Mouse (Mus musculus) neutrophil, adult 65 days (primary cell): ENCODE results near the gene Wrnip1. TPM values are rescaled to one million over a fixed set of nuclear protein-coding genes. Genes with fewer than 3 reads are reported as not detected.

Source experiments
- total RNA-seq: library from RNA; stranded (reverse); gene quantifications from 2 replicates; pipeline ENCODE4 v1.2.4, GENCODE M21; 2023

Gene Wrnip1
- total RNA-seq, result 8.7 and 9.3 TPM in 2 replicates

DNA sequence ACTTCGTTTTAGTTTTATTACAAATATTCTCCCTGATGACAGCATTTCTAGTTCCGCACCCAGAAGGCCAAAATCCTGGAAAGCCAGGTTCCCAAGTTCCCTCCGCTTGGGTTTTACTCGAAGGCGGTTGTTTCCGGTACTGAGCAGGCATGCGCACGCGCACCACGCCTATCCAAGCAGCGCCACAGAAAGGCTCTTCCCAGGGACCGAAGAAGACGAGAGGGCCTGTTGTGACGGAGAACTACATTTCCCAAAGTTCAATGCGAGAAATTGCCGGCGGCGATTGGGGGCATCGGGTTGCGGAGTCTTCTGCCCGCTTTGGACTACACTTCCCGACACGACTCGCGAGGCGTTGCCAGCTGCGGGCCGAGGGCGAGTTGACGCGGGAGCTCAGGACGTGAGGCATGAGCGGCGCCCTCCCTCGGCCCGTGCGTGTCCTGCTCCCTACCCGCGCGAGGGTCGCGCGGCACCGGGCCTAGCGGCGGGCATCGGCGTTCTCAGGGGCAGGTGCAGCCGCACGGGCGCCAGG, at the start of gene Wrnip1:
Gene Wrnip1 (plus strand): TSS at position 346 of the 529 bp plus-strand sequence.

DNA sequence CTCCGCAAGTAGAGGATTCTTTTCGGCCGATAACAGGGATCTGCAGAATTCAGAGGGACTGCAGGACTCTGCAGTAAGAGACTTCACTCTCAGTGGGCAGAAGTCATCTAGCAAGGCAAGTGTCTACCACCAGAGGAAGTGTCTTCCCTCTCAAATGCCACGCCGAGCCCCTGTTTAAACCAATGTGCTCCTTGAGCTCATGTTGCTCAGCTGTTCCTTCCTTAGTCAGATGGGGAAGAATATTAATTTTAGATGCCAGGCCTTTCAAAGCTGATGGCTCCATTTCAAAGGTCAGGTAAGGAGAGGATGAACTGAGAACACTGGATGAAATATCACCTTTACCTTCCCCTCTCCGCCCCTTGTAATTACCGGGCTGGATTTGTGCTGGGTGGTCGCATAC, 18.0 kb upstream of the Wrnip1 start, which contains the start of gene Mylk4:
Gene Mylk4 (minus strand): TSS at position 139 of the 400 bp plus-strand sequence.

DNA sequence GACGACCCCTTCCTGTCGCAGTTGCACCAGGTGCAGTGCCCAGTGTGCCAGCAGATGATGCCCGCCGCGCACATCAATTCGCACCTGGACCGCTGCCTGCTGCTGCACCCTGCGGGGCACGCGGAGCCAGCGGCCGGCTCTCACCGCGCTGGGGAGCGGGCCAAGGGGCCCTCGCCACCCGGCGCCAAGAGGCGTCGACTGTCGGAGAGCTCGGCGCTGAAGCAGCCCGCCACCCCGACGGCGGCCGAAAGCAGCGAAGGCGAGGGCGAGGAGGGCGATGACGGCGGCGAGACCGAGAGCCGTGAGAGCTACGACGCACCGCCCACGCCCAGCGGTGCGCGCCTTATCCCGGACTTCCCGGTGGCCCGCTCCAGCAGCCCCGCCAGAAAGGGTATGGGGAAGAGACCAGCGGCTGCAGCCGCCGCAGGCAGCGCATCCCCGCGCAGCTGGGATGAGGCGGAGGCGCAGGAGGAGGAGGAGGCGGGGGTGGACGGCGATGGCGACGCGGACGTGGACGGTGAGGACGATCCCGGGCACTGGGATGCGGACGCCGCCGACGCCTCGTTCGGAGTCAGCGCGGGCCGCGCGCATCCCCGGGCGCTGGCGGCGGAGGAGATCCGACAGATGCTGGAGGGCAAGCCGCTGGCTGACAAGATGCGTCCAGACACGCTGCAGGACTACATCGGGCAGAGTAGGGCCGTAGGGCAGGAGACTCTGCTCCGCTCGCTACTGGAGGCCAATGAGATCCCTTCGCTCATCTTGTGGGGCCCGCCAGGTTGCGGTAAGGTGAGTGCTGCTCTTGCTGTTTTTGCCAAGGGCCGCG, 632 bp downstream of the Wrnip1 start, which contains the start of gene D930007J09Rik:
Gene D930007J09Rik (minus strand): TSS at position 591 of the 823 bp plus-strand sequence.

DNA sequence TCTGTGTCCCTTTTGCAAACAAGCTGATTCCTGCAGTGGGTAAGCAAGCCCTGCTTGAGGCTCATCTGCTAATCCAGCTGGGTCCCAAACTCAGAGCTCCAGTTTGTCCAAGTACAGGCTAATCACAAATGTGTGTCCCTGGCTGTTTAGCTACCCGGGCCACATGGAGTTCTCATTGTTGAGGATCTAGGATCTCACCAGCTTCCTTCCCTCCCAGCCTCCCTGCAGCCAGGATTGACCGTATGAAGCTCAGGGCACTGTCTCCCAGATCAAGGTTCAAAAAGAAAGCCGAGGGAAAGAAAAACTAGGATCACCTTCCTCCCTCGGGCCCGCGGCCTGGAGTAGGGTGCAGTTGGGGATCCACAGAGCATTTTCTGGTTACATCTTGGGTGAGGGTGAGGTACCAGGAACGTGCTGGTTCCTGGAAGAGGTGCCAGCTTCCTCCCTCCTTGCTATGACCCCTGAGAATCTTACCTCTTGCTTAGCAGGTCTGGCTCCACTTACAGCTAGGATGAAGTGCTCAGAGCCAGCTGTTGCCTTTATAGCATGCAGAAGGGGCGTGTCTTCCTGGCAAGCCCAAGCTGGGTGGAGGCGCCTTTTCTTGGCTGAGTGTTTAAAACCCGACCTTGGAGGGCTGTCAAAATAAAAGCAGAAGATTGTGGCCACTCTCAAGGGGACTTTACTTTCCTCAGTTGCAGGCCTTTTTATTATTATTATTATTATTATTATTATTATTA, 49.0 kb downstream of the Wrnip1 start, which contains the start of gene Serpinb1a:
Gene Serpinb1a (minus strand): TSS at position 518 of the 737 bp plus-strand sequence.

Other genes starting within 250 kb of the Wrnip1 start
- not detected in 2 replicates for gene Mylk4, start 18.1 kb upstream of the Wrnip1 start, total RNA-seq
- gene D930007J09Rik, start 811 bp downstream of the Wrnip1 start, total RNA-seq, result not detected in 2 replicates
- gene Serpinb1a, start 49.1 kb downstream of the Wrnip1 start, total RNA-seq, result 322 and 334 TPM in 2 replicates
- gene Serpinb1c, start 96.2 kb downstream of the Wrnip1 start, total RNA-seq, result not detected in 2 replicates
- not detected in 2 replicates for gene Serpinb6b, start 163.2 kb downstream of the Wrnip1 start, total RNA-seq
- gene Serpinb9, start 201.2 kb downstream of the Wrnip1 start, total RNA-seq, result 0.23 and 0.25 TPM in 2 replicates
- not detected in 2 replicates for gene Serpinb9b, start 225.4 kb downstream of the Wrnip1 start, total RNA-seq